Mouse (Mus musculus) cerebellum, adult 2 months (tissue): Measurements from ENCODE around the gene Wnt3a.

ENCODE experiments used
- CTCF ChIP-seq: fragments of 200-500 bp; IDR thresholded peaks from 2 replicates; pipeline ENCODE4 v1.5.1; 2011; ENCODE audit warnings: low read depth, mild to moderate bottlenecking, control low read depth, low read length, moderate library complexity, borderline replicate concordance; ENCODE audit not compliant: insufficient read depth
- POLR2A ChIP-seq: fragments of 200-500 bp; IDR thresholded peaks from 2 replicates; pipeline ENCODE4 v1.6.1; 2011; ENCODE audit warnings: low read length, control low read depth, borderline replicate concordance; ENCODE audit not compliant: insufficient read depth

DNA sequence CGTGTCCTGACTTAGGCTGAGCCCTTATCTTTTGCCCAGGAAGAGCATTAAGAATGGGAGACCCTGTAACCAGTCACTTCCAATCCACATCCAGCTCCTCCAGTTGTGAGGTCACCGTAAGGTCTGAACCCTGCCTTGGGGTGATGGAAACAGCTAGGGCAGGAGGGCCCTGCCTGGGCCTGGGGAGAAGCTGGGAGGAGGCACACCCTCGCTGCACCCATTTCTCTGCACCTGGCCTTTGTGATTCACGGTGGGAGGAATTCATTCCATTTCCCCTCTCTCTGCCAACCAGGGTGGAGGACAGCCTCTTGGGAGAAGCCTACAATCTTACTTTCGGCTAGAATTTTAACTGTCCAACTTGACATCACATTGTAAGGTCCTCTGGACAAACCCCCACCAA lies 8.4 kb downstream of the Wnt3a start:
- TF ChIP-seq POLR2A (no peak), CTCF (no peak)
